Mouse (Mus musculus) myocyte (in vitro differentiated cells): ENCODE measurements around the gene Rnf207. TPM values are rescaled to one million over a fixed set of nuclear protein-coding genes. Genes with fewer than 3 reads are reported as not detected.
A peak's percentile ranks its signal among the peaks of the same experiment; 100 is the strongest.

Source experiments
- H3K27me3 ChIP-seq: one replicate; pipeline ENCODE4 v1.6.1; 2011; ENCODE audit not compliant: control insufficient read depth, insufficient read depth, insufficient read length
- H3K36me3 ChIP-seq: one replicate; pipeline ENCODE4 v1.6.1; 2011; ENCODE audit not compliant: control insufficient read depth, insufficient read depth
- H3K4me2 ChIP-seq: one replicate; pipeline ENCODE4 v1.6.1; 2011; ENCODE audit warnings: low read depth, control low read depth
- H3K4me3 ChIP-seq: one replicate; pipeline ENCODE4 v1.5.1; 2011; ENCODE audit warnings: mild to moderate bottlenecking, control low read depth, moderate library complexity
- H3K79me2 ChIP-seq: one replicate; pipeline ENCODE4 v1.6.1; 2011; ENCODE audit not compliant: control insufficient read depth, insufficient read depth
- H3ac ChIP-seq: one replicate; pipeline ENCODE4 v1.6.1; 2011; ENCODE audit not compliant: control insufficient read depth, insufficient read length
- CEBPB ChIP-seq: IDR thresholded peaks from 2 replicates; pipeline ENCODE4 v1.6.1; 2011; ENCODE audit warnings: mild to moderate bottlenecking, moderate library complexity; ENCODE audit not compliant: poor library complexity, insufficient read depth, severe bottlenecking
- E2F4 ChIP-seq: IDR thresholded peaks from one replicate; pipeline ENCODE4 v1.6.1; 2011; ENCODE audit warnings: mild to moderate bottlenecking, control low read depth, moderate library complexity; ENCODE audit not compliant: insufficient read depth
- MAX ChIP-seq: IDR thresholded peaks from one replicate; pipeline ENCODE4 v1.6.1; 2011; ENCODE audit warnings: low read depth, mild to moderate bottlenecking, control low read depth
- MYOD1 ChIP-seq, 3 experiments: IDR thresholded peaks; one replicate each; pipeline ENCODE4 v1.6.1; 2011; ENCODE audit warnings: control low read depth in 2 of 3, low read depth in 2 of 3, mild to moderate bottlenecking in 2 of 3, moderate library complexity in 1 of 3; ENCODE audit not compliant: insufficient read length in 2 of 3, control insufficient read depth in 1 of 3
- MYOG ChIP-seq, 3 experiments: IDR thresholded peaks; one replicate each; pipeline ENCODE4 v1.6.1; 2011; ENCODE audit warnings: control low read depth in 2 of 3, low read depth in 2 of 3, mild to moderate bottlenecking in 2 of 3; ENCODE audit not compliant: insufficient read length in 2 of 3, control insufficient read depth in 1 of 3, insufficient read depth in 1 of 3
- POLR2A ChIP-seq: IDR thresholded peaks from one replicate; pipeline ENCODE4 v1.6.1; 2011; ENCODE audit warnings: low read depth, mild to moderate bottlenecking, control low read depth, moderate library complexity; ENCODE audit not compliant: insufficient read length
- POLR2AphosphoS2 ChIP-seq: IDR thresholded peaks from one replicate; pipeline ENCODE4 v1.6.1; 2011; ENCODE audit warnings: low read depth, control low read depth; ENCODE audit not compliant: insufficient read length
- REST ChIP-seq: IDR thresholded peaks from one replicate; pipeline ENCODE4 v1.6.1; 2011; ENCODE audit warnings: mild to moderate bottlenecking, control low read depth, moderate library complexity; ENCODE audit not compliant: insufficient read depth, insufficient read length
- SRF ChIP-seq: IDR thresholded peaks from one replicate; pipeline ENCODE4 v1.6.1; 2011; ENCODE audit warnings: low read depth; ENCODE audit not compliant: control insufficient read depth, insufficient read length
- TCF12 ChIP-seq: IDR thresholded peaks from one replicate; pipeline ENCODE4 v1.6.1; 2011; ENCODE audit warnings: mild to moderate bottlenecking, control low read depth; ENCODE audit not compliant: poor library complexity, insufficient read depth, severe bottlenecking
- TCF3 ChIP-seq: IDR thresholded peaks from one replicate; pipeline ENCODE4 v1.6.1; 2011; ENCODE audit warnings: low read depth, control low read depth; ENCODE audit not compliant: insufficient read length
- USF1 ChIP-seq: IDR thresholded peaks from one replicate; pipeline ENCODE4 v1.6.1; 2011; ENCODE audit warnings: low read depth, mild to moderate bottlenecking, control low read depth, moderate library complexity
- polyA plus RNA-seq: library from polyadenylated mRNA; unstranded; fragments of >200 nt; fragmentation: generic; extraction: Trizol; gene quantifications from one replicate; pipeline ENCODE4 v1.2.1, GENCODE M21; 2012; ENCODE audit warnings: missing spikeins

Gene Rnf207
- polyA plus RNA-seq, 1 experiment = 0.52 TPM

DNA sequence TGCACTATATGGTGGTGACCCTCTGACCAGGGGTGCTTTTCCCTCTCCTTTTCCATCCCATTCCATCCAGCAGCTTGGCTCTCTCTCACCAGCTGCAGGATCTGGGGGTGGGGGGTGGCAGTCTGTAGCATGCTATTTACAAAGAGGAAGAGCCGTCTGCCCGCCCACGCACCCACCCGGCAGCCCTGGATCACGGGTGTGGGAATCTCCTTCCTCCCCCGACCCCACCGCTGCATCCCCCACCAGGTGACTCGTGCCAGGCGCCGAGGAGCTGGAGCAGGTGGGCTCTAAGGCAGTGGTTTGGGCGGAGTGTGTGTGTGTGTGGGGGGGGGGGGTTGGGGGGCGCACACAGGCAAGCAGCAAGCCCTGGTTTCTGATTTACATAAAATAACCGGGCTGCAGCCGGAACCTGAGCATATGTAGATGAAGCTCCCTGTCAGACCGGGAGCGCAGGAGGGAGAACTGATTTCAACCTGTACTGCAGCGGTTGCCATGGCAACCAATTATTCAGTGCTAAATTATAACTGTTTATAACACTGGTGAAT lies 31.1 kb upstream of the Rnf207 start:
- Histone ChIP-seq H3ac (no peak overlapping the region), H3K4me3 (no peak overlapping the region), H3K36me3 (no peaks in the 10 kb centered on the region), H3K27me3 (no peaks in the 10 kb centered on the region), H3K4me2 (no peak overlapping the region), H3K79me2 (no peaks in the 10 kb centered on the region)
- no peak for TF ChIP-seq MAX
- TF ChIP-seq MYOG (IDR thresholded peaks at IDR 0.05; ENCODE audit: control insufficient read depth in 1 of 3, insufficient read depth in 1 of 3, insufficient read length in 2 of 3, low read depth in 2 of 3) = no peak
- TF ChIP-seq REST = no peak
- no peak for TF ChIP-seq MYOD1 (IDR thresholded peaks at IDR 0.05; ENCODE audit: control insufficient read depth in 1 of 3, insufficient read length in 2 of 3, low read depth in 2 of 3)
- TF ChIP-seq TCF3 = no peak

DNA sequence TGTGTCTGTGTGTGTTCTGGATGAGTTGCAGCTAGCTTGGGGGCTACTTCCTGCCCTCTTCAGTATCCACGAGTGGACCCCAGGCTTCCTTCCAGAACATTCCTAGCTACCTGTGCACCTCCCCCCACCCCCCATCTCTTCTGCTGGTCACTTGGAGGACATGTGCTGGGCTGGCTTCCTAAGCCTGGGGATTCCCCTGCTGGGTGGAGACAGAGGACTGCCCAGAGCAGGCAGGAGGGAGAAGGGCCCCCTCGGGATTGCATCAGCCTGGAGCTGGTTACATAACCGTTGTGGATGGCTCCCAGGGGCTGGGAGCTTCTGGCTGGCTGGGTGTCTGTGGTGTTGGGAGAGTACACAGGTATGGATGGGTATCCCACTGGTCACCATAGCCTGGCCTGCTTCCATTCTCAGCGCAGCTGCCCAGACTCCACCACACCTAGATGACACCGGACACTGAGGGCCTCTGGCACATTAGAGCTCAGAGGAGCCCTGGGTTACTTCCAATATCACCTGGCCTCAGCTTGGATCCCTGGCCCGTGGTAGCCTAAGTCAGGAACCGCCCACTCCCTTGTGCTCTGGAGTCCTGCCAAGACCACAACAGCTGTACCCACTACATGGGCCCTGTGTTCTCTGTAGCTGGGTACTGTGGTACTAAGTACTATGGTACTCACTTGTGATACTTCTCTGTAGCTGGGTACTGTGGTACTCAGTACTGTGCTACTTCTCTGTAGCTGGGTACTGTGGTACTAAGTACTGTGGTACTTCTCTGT lies 26.5 kb upstream of the Rnf207 start:
- peak in 2 of 3 experiments; percentile 76 to 85 for TF ChIP-seq MYOD1 (IDR thresholded peaks at IDR 0.05; ENCODE audit: control insufficient read depth in 1 of 3, insufficient read length in 2 of 3, low read depth in 2 of 3)
- no peak for TF ChIP-seq TCF12
- TF ChIP-seq MYOG (IDR thresholded peaks at IDR 0.05; ENCODE audit: control insufficient read depth in 1 of 3, insufficient read depth in 1 of 3, insufficient read length in 2 of 3, low read depth in 2 of 3) = peak in 2 of 3 experiments; percentile 24 to 79
- TF ChIP-seq CEBPB = peak; percentile 87
- no peak for TF ChIP-seq TCF3
- no peak for TF ChIP-seq USF1
- Histone ChIP-seq H3ac (no peak overlapping the region), H3K36me3 (no peaks in the 10 kb centered on the region), H3K4me2 (peak overlapping the region; percentile 65), H3K27me3 (no peaks in the 10 kb centered on the region), H3K4me3 (no peak overlapping the region), H3K79me2 (no peaks in the 10 kb centered on the region)

DNA sequence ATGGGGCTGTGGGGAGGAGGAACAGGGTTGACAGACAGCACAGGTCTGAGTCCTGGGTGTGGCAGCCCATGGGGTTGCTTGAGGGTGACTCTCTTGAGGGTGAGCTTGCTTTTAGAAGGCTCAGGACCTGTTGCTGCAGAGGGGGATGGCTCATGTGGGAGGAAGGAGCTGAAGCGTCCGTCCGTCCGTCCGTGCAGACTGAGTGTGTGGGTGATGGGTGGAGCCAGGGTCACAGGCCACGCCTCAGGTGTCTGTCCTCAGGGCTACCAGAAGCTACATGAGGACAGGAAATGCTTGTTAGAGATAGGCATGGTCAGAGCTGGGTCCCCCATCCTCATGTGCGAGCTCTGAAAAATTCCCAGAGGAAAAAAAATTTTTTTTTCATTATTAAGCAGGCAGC lies 25.9 kb upstream of the Rnf207 start:
- Histone ChIP-seq H3K27me3 (peaks cover 4% of the 10 kb centered on the region), H3K36me3 (no peaks in the 10 kb centered on the region), H3ac (no peak overlapping the region), H3K79me2 (no peaks in the 10 kb centered on the region), H3K4me2 (peak overlapping the region; percentile 65), H3K4me3 (no peak overlapping the region)
- TF ChIP-seq POLR2A (no peak), MYOG (IDR thresholded peaks at IDR 0.05; ENCODE audit: control insufficient read depth in 1 of 3, insufficient read depth in 1 of 3, insufficient read length in 2 of 3, low read depth in 2 of 3) (no peak), POLR2AphosphoS2 (no peak), SRF (no peak)

- TF ChIP-seq MYOG (IDR thresholded peaks at IDR 0.05; ENCODE audit: control insufficient read depth in 1 of 3, insufficient read depth in 1 of 3, insufficient read length in 2 of 3, low read depth in 2 of 3) (no peak), TCF3 (no peak), USF1 (no peak), E2F4 (no peak), MAX (no peak), REST (no peak), POLR2AphosphoS2 (no peak), CEBPB (no peak), MYOD1 (IDR thresholded peaks at IDR 0.05; ENCODE audit: control insufficient read depth in 1 of 3, insufficient read length in 2 of 3, low read depth in 2 of 3) (no peak), POLR2A (no peak), TCF12 (no peak), SRF (no peak)
- Histone ChIP-seq H3K4me3 (no peak overlapping the region), H3K79me2 (no peaks in the 10 kb centered on the region), H3ac (no peak overlapping the region), H3K27me3 (peaks cover 18% of the 10 kb centered on the region), H3K4me2 (no peak overlapping the region), H3K36me3 (no peaks in the 10 kb centered on the region)
Observed at GRCm38 (mm10) chr4:152343296-152343695, 24.5 kb upstream of the Rnf207 start.

DNA sequence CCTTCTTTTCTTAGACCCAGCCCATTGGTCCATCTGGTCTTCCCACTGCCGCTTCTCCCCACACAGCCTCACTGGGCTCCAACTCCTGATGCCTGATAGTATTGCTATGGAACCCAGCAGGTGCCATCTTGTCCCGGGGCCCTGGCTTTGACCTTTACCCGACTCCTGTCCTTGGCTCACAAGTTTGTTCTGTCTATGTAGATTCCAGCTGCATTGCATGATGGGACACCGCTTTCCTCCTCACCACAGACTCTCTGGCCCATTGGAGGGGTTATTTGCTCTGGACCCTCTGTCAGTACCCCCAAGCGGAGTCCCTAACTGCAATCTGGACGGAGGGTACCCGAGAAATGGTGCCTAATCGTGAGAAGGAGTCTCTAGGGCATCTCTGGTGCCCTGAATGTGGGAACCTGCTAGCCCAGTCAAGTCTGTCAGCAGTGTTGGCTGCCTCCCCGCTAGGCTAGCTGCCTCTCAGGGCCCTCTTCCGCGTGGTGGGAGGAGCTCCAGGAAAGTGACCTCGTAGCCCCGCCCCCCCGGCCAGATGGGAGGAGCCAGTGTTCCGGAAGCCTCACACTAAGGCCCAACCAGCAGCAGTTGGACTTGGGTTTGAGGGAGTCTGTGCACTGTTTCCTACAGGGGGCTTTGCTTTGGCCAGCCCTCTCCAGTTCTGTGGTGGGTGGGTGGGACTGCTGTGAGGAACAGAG lies 21.9 kb upstream of the Rnf207 start:
- Histone ChIP-seq H3ac (no peak overlapping the region), H3K4me2 (no peak overlapping the region), H3K27me3 (peaks cover 20% of the 10 kb centered on the region), H3K36me3 (peaks cover 1% of the 10 kb centered on the region), H3K4me3 (no peak overlapping the region), H3K79me2 (no peaks in the 10 kb centered on the region)
- no peak for TF ChIP-seq REST
